ENCODE assay signal across 9 mouse cellular contexts in genomic region chr14:36212830-36213229, GRCm38 (mm10).
DNase-seq lines count a peak whose midpoint lies in the region; ATAC-seq and TF ChIP-seq lines count a peak whose summit lies in the region.
"Had no signal": no experiment of that assay in that cellular context is flagged by ENCODE, and none has a peak within 500 bp of the region (broad histone marks: within the 10 kb centered on the region; RNA-seq: fewer than 3 reads in every experiment).

No protein-coding gene starts in this region.

- TF ChIP-seq CTCF in midbrain, postnatal 0 days (IDR thresholded peaks at IDR 0.05): peak; percentile 86

- WGBS in heart, embryonic 10.5 days: 32% methylated on average over 4 of the region's 4 CpGs
- WGBS in forebrain, embryonic 15.5 days: 43% methylated on average over 4 of the region's 4 CpGs
- 47% methylated on average over 4 of the region's 4 CpGs for WGBS in midbrain, postnatal 0 days

- DNase-seq in heart, postnatal 10 days: peak; percentile 32 to 65
- DNase-seq in heart, embryonic 10.5 days (ENCODE audit: low spot score): no peak
- peak; percentile 59 for DNase-seq in ES-CJ7 (ENCODE audit: low read depth, low spot score)
- DNase-seq in c-Kit-positive CD71-positive TER-119-negative erythroid progenitor cells, embryonic 14.5 days (ENCODE audit: low read depth): peak; percentile 1
- peak; percentile 76 to 86 for DNase-seq in layer of hippocampus, postnatal 10 days (ENCODE audit: low spot score in 2 of 2)
- DNase-seq in midbrain, postnatal 0 days (ENCODE audit: low spot score): peak; percentile 85
- peak; percentile 4 for DNase-seq in yolk sac, embryonic 10.5 days (ENCODE audit: low spot score)
- DNase-seq: liver, embryonic 13.5 days had no signal

- no peaks in the 10 kb centered on the region for H3K4me1 ChIP-seq in heart, embryonic 10.5 days
- no peaks in the 10 kb centered on the region for H3K4me1 ChIP-seq in forebrain, embryonic 15.5 days
- no peaks in the 10 kb centered on the region for H3K4me1 ChIP-seq in midbrain, postnatal 0 days (ENCODE audit: insufficient read depth, low read length)
- H3K4me1 ChIP-seq: liver, embryonic 13.5 days had no signal

- H3K27ac ChIP-seq in heart, embryonic 10.5 days: no peak overlapping the region
- H3K27ac ChIP-seq in forebrain, embryonic 15.5 days (replicated peaks): no peak overlapping the region
- H3K27ac ChIP-seq in midbrain, postnatal 0 days (ENCODE audit: low read depth, low read length): no peak overlapping the region
- H3K27ac ChIP-seq: liver, embryonic 13.5 days had no signal

- ATAC-seq in forebrain, embryonic 15.5 days (replicated peaks): peak; percentile 77; the same call in 1 of the 2 replicates
- ATAC-seq in midbrain, postnatal 0 days (ENCODE audit: low FRiP score): no peak

- H3K4me3 ChIP-seq in heart, embryonic 10.5 days: no peak overlapping the region
- no peak overlapping the region for H3K4me3 ChIP-seq in forebrain, embryonic 15.5 days
- H3K4me3 ChIP-seq in midbrain, postnatal 0 days (ENCODE audit: low read depth, low read length): no peak overlapping the region
- H3K4me3 ChIP-seq: liver, embryonic 13.5 days had no signal

- no peak overlapping the region for H3K9ac ChIP-seq in forebrain, embryonic 15.5 days (replicated peaks)
- H3K9ac ChIP-seq in midbrain, postnatal 0 days (replicated peaks; ENCODE audit: low read length, poor library complexity, severe bottlenecking): no peak overlapping the region
- H3K9ac ChIP-seq: liver, embryonic 13.5 days had no signal

- H3K4me2 ChIP-seq in forebrain, embryonic 15.5 days (replicated peaks): no peak overlapping the region
- no peak overlapping the region for H3K4me2 ChIP-seq in midbrain, postnatal 0 days (ENCODE audit: low read depth, low read length, poor library complexity, severe bottlenecking)
- H3K4me2 ChIP-seq: liver, embryonic 13.5 days had no signal

- intact Hi-C loops in heart, postnatal 10 days (cut with DNase I): loop anchor here (5.0 kb wide), 1 partner anchor 1401 kb away; no protein-coding TSS in a partner anchor

- no peaks in the 10 kb centered on the region for H3K36me3 ChIP-seq in heart, embryonic 10.5 days
- no peaks in the 10 kb centered on the region for H3K36me3 ChIP-seq in forebrain, embryonic 15.5 days
- no peaks in the 10 kb centered on the region for H3K36me3 ChIP-seq in midbrain, postnatal 0 days (ENCODE audit: insufficient read depth, low read length)
- H3K36me3 ChIP-seq: liver, embryonic 13.5 days had no signal

- no peaks in the 10 kb centered on the region for H3K9me3 ChIP-seq in heart, embryonic 10.5 days
- H3K9me3 ChIP-seq in forebrain, embryonic 15.5 days: no peaks in the 10 kb centered on the region
- H3K9me3 ChIP-seq in midbrain, postnatal 0 days (ENCODE audit: low read length): no peaks in the 10 kb centered on the region
- H3K9me3 ChIP-seq: liver, embryonic 13.5 days had no signal

- no peaks in the 10 kb centered on the region for H3K27me3 ChIP-seq in heart, embryonic 10.5 days (ENCODE audit: insufficient read depth, poor library complexity, severe bottlenecking)
- no peaks in the 10 kb centered on the region for H3K27me3 ChIP-seq in forebrain, embryonic 15.5 days
- H3K27me3 ChIP-seq in midbrain, postnatal 0 days (ENCODE audit: insufficient read depth, low read length): no peaks in the 10 kb centered on the region
- H3K27me3 ChIP-seq: liver, embryonic 13.5 days had no signal
